Mouse (Mus musculus) bone marrow, adult 2 months (tissue): Measurements from ENCODE around the gene Dzip1.

ENCODE experiments used
- CTCF ChIP-seq: fragments of 200-500 bp; IDR thresholded peaks from 2 replicates; pipeline ENCODE4 v1.5.1; 2011; ENCODE audit warnings: low read length, control low read depth; ENCODE audit not compliant: control insufficient read depth, insufficient read depth
- POLR2A ChIP-seq: fragments of 200-500 bp; IDR thresholded peaks from 2 replicates; pipeline ENCODE4 v1.6.1; 2011; ENCODE audit warnings: low read depth, mild to moderate bottlenecking, control low read depth, low read length, borderline replicate concordance; ENCODE audit not compliant: control insufficient read depth

- TF ChIP-seq CTCF, result no peak
- TF ChIP-seq POLR2A, result no peak
These were observed 3.3 kb upstream of the Dzip1 start for GRCm38 (mm10) chr14:118928565-118928964.
